Mouse (Mus musculus) cerebellum, adult 9-11 months (tissue): ENCODE results near the gene Utp15.

ENCODE experiments used
- DNase-seq: peaks from one replicate; pipeline ENCODE4 v3.0.0; 2022

Gene Utp15

DNA sequence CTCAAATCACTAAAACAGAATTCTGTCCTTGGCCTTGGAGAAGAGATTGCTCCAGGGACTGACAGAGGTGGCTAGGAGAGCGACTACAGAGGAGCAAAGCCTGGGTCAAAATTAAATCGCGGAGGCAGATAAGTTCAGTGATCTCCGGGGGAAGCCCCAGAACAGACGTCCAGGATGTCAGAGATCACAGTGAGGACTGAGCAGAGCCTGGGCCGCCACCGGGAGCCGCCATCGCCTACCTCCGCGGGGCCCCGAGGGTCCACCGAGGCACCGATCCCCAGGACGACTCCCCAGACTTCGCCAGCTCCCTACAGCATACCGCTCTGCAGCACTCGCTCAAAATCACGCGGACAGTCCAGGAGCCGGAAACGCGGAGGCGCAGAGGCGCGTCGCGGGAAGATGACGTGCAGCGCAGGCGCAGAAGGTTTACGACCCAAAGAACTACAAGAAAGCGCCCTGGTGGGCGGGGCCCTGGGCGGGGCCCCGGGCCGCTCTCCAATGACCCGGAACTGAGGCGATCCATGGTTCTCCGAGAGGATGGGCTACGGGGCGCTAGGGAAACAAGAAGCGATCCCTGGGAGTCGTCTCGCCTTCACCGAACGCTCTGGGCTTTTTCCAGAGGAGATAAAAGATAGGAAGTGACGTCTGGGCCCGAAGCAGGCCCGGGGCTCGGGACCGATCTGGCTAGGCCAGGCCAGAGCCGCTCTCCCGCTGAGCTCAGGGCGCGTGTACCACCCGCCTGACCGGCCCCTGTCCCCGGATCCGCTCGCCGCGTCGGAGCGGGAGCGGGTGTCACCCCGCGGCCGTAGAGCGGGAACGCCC is at the start of gene Utp15, which contains the start of gene Ankra2:
Gene Utp15, minus strand, starts transcription at position 406 of the 822 bp plus-strand sequence.
Gene Ankra2, plus strand, starts transcription at position 439 of the 822 bp plus-strand sequence.
- peak; percentile 99 for DNase-seq

DNA sequence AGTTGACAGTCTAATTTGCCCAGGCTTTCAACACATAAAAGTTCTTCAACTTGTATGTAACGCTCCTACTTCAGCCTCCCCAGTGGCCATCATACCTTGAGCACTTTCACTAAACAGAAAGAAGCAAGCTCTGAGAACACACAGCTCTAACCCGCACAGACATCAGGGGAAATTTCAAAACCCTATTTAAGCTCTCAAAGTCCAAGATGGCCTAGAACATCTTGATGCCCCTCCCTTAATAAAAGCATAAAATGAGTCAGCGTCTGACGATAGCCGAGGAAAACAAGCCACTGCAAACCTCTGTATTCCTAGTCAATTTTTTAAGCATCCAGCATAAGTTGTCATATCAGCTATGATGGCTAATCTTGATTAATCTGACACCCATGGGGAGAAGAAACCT is 48.8 kb upstream of the Utp15 start:
- no peak for DNase-seq

DNA sequence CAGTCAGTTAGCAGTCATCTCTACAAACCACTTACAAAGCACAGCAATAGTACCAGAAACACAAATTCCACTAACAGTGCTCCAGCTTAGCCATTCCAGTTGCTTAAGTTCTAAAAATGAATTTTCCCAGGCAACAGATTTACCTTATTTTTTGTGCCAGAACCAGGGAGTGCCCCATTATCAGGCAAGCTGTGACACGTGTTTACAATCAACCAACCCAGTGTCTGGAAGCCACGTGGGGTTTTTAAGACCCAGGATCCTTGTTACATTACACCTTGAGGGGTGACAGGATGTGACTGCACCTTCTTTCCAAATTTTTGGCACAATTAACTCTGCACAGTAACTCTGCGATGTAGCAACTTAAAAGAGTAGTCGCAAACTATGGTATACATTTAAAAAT is 45.9 kb upstream of the Utp15 start:
- no peak for DNase-seq

DNA sequence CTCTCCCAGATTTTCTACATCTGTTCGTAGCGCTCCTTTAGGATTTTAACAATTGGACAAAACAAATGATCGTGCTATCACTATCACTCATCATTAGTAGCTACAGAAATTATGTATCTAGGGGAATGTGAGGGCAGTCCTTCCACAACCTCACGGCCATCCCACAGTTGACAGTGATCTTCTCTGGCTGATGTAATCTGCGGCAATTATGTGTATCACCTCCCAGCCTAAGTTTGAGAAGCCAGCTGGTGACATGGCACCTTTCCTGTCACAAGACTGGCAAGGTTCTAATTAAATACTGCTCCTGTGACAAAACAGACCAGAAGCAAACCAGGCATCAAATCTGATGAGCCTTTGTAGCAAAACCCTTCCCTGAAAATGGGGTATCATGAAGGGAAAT is 45.2 kb upstream of the Utp15 start:
- no peak for DNase-seq

DNA sequence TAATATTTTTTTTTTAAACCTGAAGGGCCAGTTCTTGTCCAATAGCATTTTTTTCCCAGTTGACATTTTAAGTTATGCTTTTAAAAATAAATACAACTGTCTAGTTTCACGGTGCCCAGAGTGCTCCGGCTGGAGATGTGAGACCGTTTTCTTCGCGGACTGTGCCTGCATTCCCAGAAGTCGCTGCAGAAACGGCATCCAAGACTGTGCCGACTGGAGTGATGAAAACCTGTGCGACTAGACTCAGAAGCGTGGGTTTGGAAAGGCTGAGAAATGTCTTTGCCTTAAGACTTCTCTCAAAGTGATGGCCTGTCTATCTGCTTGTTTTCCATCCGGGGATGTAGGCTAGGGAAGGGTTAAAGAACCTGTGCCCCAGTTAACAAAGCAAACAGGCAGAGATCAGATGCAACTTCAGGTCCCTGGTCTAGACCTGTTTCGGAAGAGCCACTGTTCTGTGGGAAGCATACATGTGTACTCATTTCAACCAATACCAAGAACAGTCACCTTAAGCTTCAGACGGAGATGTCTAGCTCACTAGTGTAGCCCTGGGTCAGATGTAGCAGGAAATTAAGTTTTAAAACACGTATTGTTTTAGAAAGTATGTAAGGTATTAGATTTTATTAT is 44.1 kb upstream of the Utp15 start:
- no peak for DNase-seq

DNA sequence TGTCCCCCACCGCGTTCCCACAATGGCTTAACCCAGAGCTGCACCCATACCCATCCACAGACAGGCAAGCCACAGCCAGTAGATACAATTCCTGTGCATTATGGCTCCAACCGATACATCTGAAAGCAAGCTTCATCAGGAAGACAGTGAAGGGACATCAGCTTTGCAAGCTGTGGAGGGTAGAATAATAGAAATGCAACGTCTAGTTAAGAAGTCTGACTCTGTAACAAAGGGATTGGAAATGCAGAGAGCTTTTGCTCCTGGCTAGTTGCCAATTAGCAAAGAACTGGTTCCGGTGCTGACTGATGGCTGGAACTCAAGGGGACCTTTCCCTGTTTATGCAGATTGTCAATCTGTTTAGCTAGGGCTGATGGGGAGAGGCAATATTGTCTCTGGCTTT is 43.6 kb upstream of the Utp15 start:
- no peak for DNase-seq

DNA sequence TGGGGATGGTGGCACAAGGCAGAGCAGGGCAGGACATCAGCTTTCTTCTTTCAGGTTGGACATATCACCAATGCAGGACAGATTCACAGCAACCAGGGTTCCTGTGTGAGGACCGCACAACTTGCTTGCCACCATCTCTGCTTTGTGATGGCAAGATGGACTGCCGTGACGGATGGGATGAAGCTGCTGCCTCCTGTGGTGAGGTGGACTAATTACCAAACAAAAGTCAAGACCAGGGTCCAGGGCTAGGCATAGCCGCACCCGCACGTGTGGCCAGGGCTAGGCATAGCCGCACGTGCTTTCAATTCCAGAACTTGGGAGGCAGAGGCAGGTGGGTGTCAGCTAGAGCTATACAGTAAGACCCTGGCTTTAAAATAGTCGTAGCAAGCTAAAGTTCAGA is 42.4 kb upstream of the Utp15 start:
- DNase-seq: no peak

DNA sequence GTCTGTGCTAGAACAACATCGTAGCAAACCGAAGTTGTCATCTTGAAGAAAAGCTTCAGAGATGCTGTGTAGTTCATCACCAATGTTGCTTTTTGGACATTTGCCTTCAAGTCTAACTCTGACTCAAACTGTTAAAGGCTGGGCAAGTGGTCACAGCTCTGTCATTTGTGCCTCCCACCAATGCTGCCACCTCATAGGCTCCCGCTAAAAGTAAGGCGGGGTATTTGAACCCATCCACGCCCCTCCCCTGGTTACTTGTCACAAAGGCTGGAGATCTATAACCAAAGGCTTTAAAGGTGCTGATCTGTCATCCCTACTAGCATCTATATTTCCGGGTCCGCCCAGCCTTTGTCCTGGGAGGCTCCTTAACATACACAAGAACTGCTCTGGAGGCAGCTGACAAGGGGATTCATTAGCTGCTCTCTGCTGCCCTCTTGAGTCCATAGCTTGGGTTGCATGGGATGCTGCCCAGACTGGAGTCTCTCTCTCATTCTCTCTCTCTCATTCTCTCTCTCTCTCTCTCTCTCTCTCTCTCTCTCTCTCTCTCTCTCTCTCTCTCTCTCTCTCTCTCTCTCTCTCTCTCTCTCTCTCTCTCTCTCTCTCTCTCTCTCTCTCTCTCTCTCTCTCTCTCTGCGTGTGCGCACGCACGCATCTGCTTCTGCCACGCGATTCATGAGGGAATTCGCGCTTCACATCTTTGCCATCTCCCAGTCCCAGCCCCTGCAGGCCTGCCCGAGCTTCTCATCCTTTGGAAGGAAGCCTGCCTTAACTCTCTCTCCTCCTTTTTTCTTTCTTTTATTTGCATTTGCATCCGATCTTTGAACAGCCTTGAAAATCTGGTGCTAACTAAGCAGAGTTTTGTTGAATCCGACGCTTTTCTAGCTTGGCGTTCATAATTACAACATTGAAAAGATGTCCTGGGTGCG is 36.3 kb upstream of the Utp15 start:
- DNase-seq: peak; percentile 56

DNA sequence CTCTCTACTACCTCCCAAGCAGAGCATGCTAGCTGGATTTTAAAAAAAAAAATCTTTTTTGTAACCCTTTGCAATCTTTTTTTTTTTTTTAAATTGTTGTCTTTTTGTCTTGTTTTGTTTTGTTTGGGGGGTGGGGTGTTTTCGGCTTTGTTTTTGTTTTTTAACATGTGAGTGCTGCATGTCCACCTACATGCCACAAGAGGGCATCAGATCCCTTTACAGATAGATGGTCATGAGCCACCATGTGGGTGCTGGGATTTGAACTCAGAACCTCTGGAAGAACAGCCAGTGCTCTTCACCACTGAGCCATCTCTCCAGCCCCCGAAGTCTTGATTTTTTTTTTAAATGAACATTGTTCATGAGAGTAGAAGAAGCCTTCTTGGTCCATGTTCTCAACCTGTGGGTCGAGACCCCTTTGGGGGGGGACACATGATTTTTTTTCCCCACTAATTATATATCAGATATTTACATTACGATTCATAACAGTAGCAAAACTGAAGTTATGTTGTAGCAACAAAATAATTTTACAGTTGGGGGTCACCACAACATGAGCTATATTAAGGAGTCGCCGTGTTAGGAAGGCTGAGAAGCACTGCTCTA is 35.1 kb upstream of the Utp15 start:
- DNase-seq: no peak

DNA sequence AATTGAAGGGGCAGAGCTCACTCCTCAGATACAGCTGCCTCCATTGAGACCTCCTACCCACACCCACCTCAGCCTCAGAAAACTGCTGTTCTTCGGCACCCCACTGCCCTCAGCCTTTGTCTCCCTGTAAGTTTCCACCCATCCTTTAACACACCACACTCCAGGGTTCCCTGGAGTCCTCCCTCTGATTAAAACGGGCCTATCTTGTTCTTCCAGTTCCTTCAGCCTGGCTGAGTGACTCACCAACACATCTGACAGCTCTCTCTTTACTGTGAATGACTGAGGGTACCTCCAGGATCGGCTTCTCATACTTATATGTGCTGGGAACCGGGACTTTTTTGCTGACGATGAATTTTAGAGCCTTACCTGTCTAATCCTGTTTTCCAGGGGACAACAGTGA is 33.2 kb upstream of the Utp15 start:
- no peak for DNase-seq

DNA sequence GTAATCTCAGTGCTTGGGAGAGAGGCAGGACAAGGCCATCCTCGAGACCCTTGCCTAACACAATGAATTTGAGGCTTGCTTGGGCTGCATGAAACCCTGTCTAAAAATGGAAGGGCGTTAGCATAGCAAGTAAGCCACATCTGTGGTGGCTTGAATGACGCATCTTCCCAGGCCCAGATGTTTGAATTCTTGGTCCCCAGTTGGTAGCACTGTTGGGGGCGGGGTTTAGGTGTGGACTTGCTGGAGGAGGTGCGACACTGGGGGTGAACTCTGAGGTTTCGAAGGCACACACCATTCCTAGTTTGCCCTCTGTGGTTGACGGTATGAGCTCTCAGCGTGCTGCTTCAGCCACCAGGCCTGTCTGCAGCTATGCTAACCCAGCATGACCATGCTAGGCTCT is 28.9 kb upstream of the Utp15 start:
- DNase-seq: no peak

DNA sequence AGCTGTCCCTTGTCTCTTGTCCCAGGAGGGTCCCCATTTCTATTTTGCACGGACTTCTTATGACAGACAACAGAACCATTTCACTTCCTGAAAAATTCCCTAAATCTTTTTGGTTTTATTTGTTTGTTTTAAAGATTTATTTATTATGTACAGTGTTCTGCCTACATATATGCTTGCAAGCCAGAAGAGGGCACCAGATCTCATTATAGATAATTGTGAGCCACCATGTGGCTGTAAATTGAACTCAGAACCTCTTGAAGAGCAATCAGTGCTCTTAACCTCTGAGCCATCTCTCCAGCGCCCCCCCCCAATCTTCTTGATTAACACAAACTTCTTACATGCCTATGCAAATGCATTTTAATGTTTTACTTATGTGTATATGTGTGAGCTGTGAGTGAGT is 27.9 kb upstream of the Utp15 start:
- no peak for DNase-seq

DNA sequence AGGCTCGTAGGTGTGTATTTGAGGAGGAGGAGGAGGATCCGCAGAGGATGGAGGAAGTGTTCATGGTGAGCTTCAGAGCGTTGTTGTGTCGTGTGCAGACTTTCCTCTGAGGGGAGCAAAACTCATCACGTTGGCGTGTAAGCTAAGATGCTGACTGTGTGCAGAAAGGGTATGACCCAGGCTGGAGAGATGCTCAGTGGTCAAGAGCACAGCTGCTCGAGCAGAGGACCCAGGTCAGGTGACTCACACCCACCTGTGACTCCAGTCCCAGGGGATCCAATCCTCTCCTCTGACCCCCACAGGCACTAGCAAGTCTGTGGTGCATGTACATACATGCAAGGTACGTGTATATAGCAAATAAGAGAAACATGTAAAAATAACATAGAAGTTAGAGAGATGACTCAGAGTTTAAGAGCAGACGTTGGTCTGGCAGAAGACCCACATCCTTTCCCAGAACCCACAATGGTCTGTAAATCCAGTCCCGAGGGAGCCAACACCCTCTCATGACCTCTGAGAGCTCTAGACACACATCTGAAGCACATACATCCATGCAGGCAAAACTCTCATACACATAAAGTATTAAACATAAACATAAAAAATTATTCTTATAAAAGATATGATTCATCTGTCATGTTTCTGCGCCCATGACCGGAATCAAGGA is 18.3 kb upstream of the Utp15 start:
- DNase-seq: no peak

DNA sequence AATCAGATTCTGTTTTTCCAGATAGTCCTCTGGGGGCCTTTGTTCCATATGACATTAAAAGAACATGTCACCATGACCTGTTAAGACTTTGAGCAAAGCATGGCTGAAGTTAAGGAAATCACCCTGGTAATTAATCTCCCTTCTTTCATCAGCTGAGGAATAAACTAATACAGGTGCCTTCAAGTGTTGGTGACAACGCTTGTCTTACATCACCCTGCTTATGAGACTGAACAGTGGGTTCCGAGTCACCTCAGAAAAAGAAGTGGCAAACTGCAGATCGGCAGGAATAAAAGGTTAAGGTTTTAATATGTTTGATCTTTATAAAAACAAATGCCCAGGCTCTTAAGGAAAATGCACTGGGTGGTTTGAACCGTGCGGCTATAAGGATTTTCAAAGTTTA is 16.8 kb upstream of the Utp15 start, which contains the start of gene Gm21976:
Gene Gm21976, plus strand, starts transcription at position 202 of the 400 bp plus-strand sequence.
- no peak for DNase-seq

DNA sequence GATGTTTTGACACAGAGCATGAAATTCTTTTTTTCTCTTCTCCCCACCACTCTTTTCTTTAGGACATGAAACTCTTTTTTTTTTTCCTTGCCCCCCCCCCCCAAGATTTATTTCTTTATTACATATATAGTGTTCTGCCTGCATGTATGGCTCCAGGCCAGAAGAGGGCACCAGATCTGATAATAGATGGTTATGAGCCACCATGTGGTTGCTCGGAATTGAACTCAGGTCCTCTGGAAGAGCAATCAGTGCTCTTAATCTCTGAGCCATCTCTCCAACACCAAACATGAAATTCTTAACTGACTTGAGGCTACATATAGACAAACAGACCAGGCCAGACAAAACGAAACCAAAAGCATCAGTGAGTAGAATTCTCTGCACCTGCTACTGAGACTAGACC is 14.7 kb upstream of the Utp15 start:
- no peak for DNase-seq

DNA sequence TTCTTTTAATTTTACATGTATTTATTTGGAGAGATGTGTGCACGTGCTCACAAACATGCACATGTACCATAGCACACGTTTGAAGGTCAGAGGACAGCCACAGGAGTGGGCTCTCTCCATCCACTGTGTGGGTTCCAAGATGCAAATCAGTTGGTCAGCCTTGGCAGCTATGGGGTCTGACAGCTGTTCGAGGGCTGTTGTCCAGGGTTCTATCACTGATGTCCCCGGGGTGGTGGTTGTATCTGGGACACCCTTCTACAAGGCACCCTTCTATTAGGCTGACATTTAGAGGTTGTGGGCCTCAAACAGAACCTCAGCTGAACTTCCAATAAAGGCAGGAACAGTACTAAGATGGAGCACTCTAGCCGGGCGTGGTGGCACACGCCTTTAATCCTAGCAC is 13.4 kb upstream of the Utp15 start:
- DNase-seq: no peak

DNA sequence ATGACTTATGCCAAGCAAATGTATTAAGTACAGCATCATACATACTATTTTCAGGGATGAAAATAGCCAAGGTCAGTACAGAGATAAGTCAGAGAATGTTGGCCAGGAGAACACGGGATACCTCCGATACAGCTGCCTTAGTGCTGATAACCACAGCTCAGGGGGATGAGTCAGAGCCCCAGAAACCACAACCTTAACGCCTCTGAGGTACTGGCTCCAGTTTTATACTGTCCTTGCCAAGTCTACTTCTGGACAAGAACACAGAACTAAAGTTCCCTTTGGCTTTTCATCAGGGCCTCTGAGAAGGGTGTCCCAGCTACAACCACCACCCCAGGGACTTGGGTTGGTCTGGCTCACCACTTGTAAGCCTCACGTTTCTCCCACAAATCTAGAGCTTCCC is 12.8 kb upstream of the Utp15 start:
- DNase-seq: no peak

DNA sequence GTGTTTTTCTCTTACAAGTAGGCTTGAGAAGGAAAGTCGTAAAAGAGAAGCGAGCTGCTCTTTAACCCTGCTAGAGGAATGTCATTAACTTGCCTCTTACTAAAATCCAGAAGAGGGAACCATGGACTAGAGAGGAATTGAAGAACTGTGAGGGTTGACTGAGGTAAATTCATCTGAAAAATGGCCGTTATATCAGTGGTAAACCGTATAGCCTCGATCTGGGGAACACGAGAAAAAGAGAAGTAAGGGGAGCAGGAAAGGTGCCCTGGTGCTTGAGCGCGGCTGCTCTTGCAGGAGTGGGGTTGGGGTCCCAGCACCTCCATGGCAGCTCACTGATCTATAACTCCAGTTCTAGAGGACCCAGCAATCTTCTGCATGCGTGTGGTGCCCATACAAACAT is 11.2 kb upstream of the Utp15 start:
- no peak for DNase-seq

DNA sequence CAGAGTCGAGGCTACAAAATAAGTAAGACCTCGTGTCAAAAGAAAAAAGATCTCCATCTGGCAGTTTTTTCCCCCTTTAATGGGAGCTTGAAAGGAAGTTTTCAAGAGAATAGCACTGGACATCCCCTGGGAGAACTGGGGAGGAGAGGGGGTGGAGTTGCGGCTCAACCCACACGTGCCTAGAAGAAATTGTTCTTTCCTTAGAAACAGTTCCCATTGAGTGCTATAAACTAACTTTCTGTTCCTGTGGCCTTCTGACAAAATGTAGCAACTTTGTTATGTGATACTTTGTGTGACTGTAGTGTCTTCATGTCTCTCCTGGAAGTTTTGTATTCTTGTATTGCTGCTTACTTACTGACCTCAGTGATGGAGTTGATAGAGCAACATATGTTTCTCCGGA is 1.3 kb upstream of the Utp15 start:
- DNase-seq: no peak

DNA sequence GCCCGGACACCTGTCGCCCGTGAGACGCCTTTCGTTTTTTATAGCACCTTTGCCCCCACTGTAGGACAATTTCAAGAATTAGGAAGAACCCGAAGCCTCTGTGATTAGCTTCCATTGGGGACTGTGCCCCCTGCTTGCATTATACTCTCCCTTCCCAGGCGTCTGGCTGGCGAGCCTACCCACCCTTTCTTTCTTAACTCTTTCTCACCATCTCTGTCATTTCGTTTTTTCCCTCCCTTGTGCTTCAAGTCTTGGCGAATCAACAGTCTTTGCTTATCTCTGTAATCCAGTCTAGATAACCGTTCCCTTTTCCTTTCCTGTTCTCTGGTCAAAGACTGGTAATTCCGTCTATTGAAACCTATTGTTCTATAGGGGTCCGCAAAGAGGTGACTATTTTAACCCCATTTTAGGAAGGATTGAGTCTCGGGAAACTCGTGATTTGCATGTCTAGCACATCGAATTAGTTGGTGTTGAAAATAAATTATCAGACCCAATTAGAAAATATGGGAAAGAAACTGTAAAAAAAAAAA is 682 bp upstream of the Utp15 start:
- no peak for DNase-seq

DNA sequence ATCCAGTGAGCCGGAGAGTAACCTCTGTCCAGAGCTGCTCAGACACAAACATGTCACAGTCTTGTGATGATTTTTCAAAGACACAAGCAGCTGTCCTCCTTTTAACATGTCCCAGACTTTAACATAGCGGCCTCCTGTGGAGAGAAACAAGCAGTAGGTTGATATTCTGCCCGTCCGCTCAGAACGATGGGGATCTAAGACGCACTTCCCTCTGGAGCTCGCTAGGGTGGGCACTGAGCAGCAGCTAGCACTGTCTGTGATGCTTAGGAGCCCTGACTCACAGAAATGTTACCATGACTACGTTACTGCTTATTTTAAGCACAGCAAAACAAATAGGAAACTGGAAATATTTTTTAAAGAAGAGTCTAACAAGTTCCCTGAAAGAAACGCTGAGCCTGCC is 7.9 kb downstream of the Utp15 start:
- no peak for DNase-seq

DNA sequence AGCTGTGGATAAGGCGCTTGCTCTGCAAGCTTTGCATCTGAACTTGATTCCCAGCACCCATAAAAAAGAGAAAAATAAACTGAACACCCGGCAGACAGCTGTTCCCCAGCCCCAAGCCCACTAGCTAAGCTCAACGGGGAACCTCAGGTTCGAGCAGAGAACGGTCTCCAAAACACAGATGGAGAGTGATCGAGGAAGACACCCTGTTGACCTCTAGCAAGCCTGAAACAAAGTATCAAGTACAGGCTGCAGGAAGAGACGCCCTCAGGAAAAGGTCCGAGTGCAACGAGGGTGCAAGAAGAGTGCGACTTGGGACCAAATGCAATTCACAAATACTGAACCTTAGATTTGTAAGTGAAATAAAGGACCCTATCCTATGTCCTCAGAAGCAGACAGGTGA is 13.2 kb downstream of the Utp15 start:
- DNase-seq: no peak
